Mouse (Mus musculus) layer of hippocampus, postnatal 36 days (tissue): ENCODE data around the gene Ccdc27. TPM values are rescaled to one million over a fixed set of nuclear protein-coding genes. Genes with fewer than 3 reads are reported as not detected.
A peak's percentile ranks its signal among the peaks of the same experiment; 100 is the strongest.

ENCODE experiments used
- DNase-seq, 2 experiments: peaks; one replicate each; pipeline ENCODE4 v3.0.0; 2022
- total RNA-seq, 2 experiments: library from RNA; stranded (reverse); gene quantifications; 2 replicates each; pipeline ENCODE4 v1.2.3; 2021

Ccdc27 gene
- total RNA-seq, 2 experiments from 2014 or later: 1.1 to 1.3 TPM

DNA sequence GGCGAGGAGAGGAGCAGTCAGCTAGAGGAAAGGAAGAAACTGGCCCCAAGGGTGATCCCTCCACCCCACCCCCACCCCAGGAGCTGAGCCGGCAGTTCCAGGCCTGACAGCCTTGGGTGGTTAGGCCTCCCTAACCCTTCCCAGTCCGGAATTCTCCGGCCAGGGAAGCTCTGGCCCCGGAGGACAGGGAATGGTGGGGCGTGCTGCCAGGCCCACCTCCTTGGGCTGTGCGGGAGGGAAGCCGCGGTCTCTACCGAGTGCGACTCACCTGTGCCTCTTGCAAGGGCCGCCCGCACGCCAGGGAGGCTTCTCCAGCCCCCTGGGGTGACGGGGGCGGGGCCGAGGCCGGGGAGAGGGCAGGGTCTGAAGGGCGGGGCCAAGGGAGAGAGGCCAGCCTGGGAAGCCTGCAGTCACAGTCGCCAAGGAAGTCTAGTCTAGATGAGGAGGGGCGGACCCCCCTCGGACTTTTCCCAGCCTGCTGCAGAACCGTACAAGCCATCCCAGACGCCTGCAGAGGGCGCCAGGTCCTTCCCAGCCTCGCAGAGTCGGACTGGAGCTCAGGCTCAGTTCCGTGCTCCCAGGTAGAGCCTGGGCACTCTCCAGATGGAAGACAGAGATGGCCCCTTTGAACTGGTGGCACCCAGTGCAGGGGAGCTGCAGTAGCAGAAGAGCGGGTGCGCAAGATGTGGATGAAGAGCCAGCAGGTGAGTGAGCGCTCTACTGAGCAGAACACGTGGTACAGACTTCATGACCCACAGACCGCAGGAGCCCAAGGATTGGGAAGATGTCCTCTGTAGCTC is 16.6 kb downstream of the Ccdc27 start, which contains the start of gene Smim1:
TSS of gene Smim1 (minus strand) at position 590 of the 800 bp plus-strand sequence.
- peak; percentile 63 to 64 for DNase-seq

DNA sequence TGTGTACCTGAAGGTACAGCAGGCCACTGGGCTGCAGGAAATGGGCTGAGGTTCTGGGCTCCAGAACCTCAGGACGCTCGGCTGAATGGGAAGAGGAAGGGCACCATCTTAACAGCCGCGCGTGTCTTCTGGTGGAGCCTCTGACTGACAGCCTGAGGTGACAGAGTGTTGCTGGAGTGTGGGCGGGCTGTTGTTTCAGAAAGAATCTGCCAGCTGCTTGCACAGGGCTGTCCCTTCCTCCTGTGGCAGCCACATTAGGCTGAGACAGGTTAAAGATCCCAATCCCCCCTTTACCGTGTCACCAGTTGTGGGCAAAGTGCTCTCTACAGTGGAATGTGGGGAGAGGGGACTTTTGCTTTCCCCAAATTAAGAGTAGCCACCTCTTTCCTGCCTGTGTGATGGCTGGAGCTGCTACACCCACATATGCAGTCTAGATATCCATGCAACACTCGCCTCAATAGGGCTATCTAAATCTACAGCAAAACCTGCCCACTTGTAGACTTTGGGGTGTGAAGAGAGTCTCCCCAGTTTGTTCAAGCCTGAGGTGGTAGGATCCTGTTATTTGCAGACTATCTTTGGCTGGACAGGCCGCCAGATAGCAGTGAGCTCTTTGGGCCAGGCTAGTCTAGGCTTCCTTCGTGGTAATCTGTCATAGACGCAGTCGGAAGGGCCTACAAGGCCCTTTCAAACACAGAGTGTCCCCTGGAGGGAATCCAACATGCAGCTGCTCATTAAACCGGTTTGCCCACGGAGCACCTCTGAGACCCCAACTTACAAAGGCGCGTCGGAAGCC is 17.6 kb downstream of the Ccdc27 start:
- no peak for DNase-seq

- peak in 1 of 2 experiments; percentile 60 for DNase-seq
These were observed 18.5 kb downstream of the Ccdc27 start for GRCm38 (mm10) chr4:154023754-154024601.

GRCm38 (mm10) chr4:154022844-154023243 is 19.6 kb downstream of the Ccdc27 start:
- DNase-seq: peak in 1 of 2 experiments; percentile 34

- no peak for DNase-seq
These were observed 20.1 kb downstream of the Ccdc27 start for GRCm38 (mm10) chr4:154022407-154022806.

GRCm38 (mm10) chr4:154021432-154021831 is 21.0 kb downstream of the Ccdc27 start:
- DNase-seq: no peak

- peak in 1 of 2 experiments; percentile 34 for DNase-seq
These were observed 22.9 kb downstream of the Ccdc27 start for GRCm38 (mm10) chr4:154019571-154019970.

GRCm38 (mm10) chr4:154015476-154015875 is 27.0 kb downstream of the Ccdc27 start:
- DNase-seq: no peak

- peak in 1 of 2 experiments; percentile 35 for DNase-seq
These were observed 30.2 kb downstream of the Ccdc27 start for GRCm38 (mm10) chr4:154012132-154012882.

DNA sequence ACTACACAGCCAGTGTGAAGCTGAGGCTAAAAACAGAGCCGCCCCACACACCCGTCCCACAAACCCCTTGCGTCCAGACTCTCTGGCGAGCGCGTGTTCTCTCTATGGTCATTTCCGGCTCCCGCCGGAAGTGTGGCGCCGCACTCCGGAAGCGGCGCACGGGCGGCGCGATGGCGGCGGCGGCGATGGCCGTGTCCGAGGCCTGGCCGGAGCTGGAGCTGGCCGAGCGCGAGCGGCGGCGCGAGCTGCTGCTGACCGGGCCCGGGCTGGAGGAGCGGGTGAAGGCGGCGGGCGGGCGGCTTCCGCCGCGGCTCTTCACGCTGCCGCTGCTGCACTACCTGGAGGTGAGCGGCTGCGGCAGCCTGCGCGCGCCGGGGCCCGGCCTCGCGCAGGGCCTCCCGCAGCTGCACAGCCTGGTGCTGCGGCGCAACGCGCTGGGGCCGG is 30.8 kb downstream of the Ccdc27 start, which contains the start of gene Lrrc47:
TSS of gene Lrrc47 (plus strand) at position 86 of the 444 bp plus-strand sequence.
- peak; percentile 83 to 84 for DNase-seq

GRCm38 (mm10) chr4:154010907-154011645 is 31.4 kb downstream of the Ccdc27 start:
- DNase-seq: no peak

GRCm38 (mm10) chr4:154007759-154008158 is 34.7 kb downstream of the Ccdc27 start:
- no peak for DNase-seq

- no peak for DNase-seq
These were observed 36.2 kb downstream of the Ccdc27 start for GRCm38 (mm10) chr4:154006264-154006663.

GRCm38 (mm10) chr4:154005488-154005887 is 37.0 kb downstream of the Ccdc27 start:
- DNase-seq: no peak

DNA sequence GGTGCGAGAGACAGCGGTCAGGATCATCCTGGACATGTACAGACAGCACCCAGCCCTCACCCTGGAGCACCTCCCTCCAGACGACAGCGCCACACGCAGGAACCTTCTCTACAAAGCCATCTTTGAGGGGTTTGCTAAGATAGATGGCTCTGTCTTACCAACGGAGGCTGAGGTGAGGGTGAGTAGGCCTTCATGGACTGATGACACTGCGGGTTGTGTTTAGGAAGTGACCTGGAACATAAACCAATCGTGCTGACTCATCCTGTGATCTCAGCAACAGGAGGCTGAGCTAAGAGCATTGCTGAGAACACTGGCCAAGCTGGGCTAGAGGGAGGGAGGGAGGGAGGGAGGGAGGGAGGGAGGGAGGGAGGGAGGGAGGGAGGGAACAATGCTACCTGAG is 49.0 kb downstream of the Ccdc27 start:
- DNase-seq: no peak

GRCm38 (mm10) chr4:153992715-153993114 is 49.8 kb downstream of the Ccdc27 start:
- no peak for DNase-seq

DNA sequence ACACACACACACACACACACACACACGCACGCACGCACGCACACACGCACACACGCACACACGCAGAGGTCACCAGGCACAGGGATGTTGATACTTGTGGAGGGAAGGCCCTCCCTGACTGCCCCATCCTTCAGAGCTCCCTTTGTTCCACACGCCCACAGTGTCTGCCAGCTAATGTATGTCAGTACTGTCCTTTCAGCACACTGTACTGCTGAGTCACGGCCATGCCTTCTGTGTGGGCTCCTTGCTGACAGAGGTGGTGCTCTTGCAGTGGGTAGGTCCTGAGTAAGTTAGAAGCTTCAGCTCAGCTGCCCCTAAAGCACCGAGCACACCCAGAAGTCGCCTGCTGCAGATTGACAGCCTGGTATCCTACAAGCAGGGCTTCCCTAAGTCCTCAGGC is 62.0 kb downstream of the Ccdc27 start:
- DNase-seq: no peak

- no peak for DNase-seq
These were observed 63.2 kb downstream of the Ccdc27 start for GRCm38 (mm10) chr4:153979243-153979642.
